Mouse (Mus musculus) macrophage (primary cell): Measurements from ENCODE around the gene Gapt. TPM values are rescaled to one million over a fixed set of nuclear protein-coding genes. Genes with fewer than 3 reads are reported as not detected.

Experiments used
- polyA plus RNA-seq: library from polyadenylated mRNA; stranded (reverse); fragments of 250-400 nt; gene quantifications from 3 replicates; pipeline ENCODE4 v1.2.4, GENCODE M21; 2018; ENCODE audit warnings: inconsistent platforms

The Gapt gene
- polyA plus RNA-seq, 1 experiment from 2014 or later: 6.5 TPM

Other genes starting within 250 kb of the Gapt start
- gene Rab3c, start 76.2 kb downstream of the Gapt start, polyA plus RNA-seq: not detected in 3 replicates
- gene Plk2, start 37.8 kb upstream of the Gapt start, polyA plus RNA-seq: 68.1 to 155 TPM (median 84.4 TPM) in 3 replicates